Mouse (Mus musculus) forebrain, embryonic 15.5 days (tissue): ENCODE data around the gene Slc44a1. TPM values are rescaled to one million over a fixed set of nuclear protein-coding genes. Genes with fewer than 3 reads are reported as not detected.

Source experiments
- ATAC-seq: fragments of 200-750 bp; cut with Nextera tagmentation; replicated peaks from 2 replicates; pipeline ENCODE4 v1.8.0; 2017; ENCODE audit warnings: mild to moderate bottlenecking, moderate TSS enrichment, moderate library complexity
- H3K27ac ChIP-seq: fragments of 300-500 bp; sonication (generic); replicated peaks from 2 replicates; pipeline ENCODE4 v1.5.1; 2015; ENCODE audit warnings: mild to moderate bottlenecking, inconsistent platforms
- H3K27me3 ChIP-seq: fragments of 300-500 bp; sonication (generic); 2 replicates; pipeline ENCODE4 v1.6.1; 2015; ENCODE audit warnings: inconsistent platforms
- H3K36me3 ChIP-seq: fragments of 300-500 bp; sonication (generic); 2 replicates; pipeline ENCODE4 v1.6.1; 2015; ENCODE audit warnings: mild to moderate bottlenecking, inconsistent platforms
- H3K4me1 ChIP-seq: fragments of 300-500 bp; sonication (generic); 2 replicates; pipeline ENCODE4 v1.6.1; 2015; ENCODE audit warnings: inconsistent platforms
- H3K4me2 ChIP-seq: fragments of 300-500 bp; sonication (generic); replicated peaks from 2 replicates; pipeline ENCODE4 v1.6.1; 2015; ENCODE audit warnings: mild to moderate bottlenecking, inconsistent platforms
- H3K4me3 ChIP-seq: fragments of 300-500 bp; sonication (generic); 2 replicates; pipeline ENCODE4 v1.5.1; 2015; ENCODE audit warnings: mild to moderate bottlenecking, inconsistent platforms
- H3K9ac ChIP-seq: fragments of 300-500 bp; sonication (generic); replicated peaks from 2 replicates; pipeline ENCODE4 v1.6.1; 2015; ENCODE audit warnings: mild to moderate bottlenecking, inconsistent platforms
- H3K9me3 ChIP-seq: fragments of 300-500 bp; sonication (generic); 2 replicates; pipeline ENCODE4 v1.6.1; 2016; ENCODE audit warnings: inconsistent platforms
- WGBS: fragments of 180-500 bp; shearing (Covaris S2); methylation state at CpG from one replicate; pipeline ENCODE4 v1.1.7; 2015; ENCODE audit warnings: mixed read lengths; 5-methylcytosine and 5-hydroxymethylcytosine counted together
- polyA plus RNA-seq: library from polyadenylated mRNA; unstranded; fragments of >200 nt; fragmentation: Nextera tagmentation; extraction: Ambion mirVana; gene quantifications from 2 replicates; pipeline ENCODE4 v1.2.1, GENCODE M21; 2015

The Slc44a1 gene
- polyA plus RNA-seq, 1 experiment from 2014 or later: 15.8 TPM

DNA sequence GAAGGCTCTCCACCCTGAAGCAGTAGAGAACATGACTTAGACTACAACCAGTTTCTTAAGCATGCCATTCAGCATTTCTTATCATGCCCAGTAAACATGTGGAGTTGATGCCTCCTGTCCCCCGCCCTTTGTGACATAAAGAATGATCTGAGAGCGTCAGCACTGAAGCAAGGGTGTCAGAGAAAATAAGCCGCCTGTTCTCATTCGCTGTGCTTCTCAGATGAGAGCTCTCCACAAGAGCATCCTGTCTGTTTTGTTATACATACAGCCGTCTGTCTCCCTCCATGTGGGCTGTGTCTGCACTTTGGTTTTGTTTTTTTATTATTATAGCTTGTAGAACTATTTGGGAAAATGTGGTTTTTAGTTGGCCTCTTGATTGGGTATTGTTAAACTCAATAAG lies 124.4 kb downstream of the Slc44a1 start:
- no peak overlapping the region for H3K4me3 ChIP-seq
- H3K27ac ChIP-seq: no peak overlapping the region
- peaks cover 18% of the 10 kb centered on the region for H3K36me3 ChIP-seq
- WGBS: 82% methylated on average over 5 of the region's 5 CpGs
- H3K4me1 ChIP-seq: no peaks in the 10 kb centered on the region
- no peaks in the 10 kb centered on the region for H3K27me3 ChIP-seq
- H3K9ac ChIP-seq: no peak overlapping the region
- no peaks in the 10 kb centered on the region for H3K9me3 ChIP-seq
- no peak for ATAC-seq
- H3K4me2 ChIP-seq: no peak overlapping the region

DNA sequence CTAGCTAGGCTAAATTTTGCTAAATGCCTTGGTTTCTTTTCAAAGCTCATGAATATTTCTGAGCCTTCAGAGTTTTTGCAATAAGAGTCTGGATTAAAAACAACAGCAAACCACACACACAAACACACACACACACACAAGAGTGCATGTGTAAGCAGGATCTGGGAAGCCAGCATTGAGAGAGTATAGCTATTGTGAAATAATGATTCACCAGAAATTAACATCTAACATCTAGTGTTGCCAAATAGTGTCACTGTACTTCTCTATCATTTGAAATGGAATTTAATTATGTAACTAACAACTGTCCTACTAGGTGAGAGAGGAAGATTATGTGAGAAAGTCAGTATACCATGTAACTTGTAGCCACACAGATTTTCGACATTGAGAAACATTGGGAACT lies 126.9 kb downstream of the Slc44a1 start:
- peaks cover 8% of the 10 kb centered on the region; the same call in 1 of the 2 replicates for H3K36me3 ChIP-seq
- H3K27ac ChIP-seq: no peak overlapping the region
- H3K27me3 ChIP-seq: no peaks in the 10 kb centered on the region
- ATAC-seq: no peak
- H3K4me2 ChIP-seq: no peak overlapping the region
- H3K4me1 ChIP-seq: no peaks in the 10 kb centered on the region
- H3K9me3 ChIP-seq: no peaks in the 10 kb centered on the region
- H3K4me3 ChIP-seq: no peak overlapping the region
- 85% methylated on average over 1 of the region's 1 CpGs for WGBS
- H3K9ac ChIP-seq: no peak overlapping the region

DNA sequence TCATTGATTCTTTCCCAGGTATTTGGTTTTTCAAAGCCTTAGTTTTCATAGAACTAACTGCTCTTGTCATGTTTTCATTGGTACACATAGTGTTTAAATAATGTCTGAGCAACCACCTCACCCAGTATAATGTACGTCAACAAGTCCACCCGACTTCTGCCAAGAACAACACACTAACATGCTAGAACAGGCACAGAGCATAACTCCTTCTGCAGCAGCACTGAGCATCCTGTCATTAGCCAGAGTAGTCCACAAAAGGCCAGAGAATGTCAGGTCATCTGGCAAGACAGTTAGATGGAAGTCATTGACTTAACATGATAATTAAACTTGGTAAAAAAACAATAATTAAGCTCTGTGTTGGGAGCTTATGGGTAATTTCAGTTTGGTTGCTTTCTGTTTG lies 135.3 kb downstream of the Slc44a1 start:
- 86% methylated on average over 2 of the region's 2 CpGs for WGBS
- no peak overlapping the region for H3K27ac ChIP-seq

DNA sequence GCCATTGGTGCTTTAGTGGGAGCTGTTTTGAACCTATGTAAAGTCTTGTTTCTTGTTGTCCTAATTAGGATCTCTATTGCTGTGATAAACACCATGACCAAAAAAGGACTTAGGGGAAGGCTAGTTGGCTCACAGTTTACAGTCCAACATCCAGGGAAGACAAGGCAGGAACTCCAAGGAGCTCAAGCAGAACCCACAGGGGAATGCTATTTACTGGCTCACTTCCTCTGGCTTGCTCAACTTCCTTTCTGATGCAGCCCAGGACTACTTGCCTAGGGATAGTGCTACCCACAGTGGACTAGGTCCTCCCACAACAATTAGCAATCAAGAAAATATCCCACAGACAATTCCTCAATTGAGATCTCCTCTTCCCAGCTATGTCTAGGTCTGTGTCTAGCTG lies 147.5 kb downstream of the Slc44a1 start:
- H3K4me2 ChIP-seq: no peak overlapping the region
- no peaks in the 10 kb centered on the region for H3K36me3 ChIP-seq
- ATAC-seq: no peak
- no peak overlapping the region for H3K9ac ChIP-seq
- no peak overlapping the region for H3K27ac ChIP-seq
- no peaks in the 10 kb centered on the region for H3K27me3 ChIP-seq
- no peaks in the 10 kb centered on the region for H3K4me1 ChIP-seq
- no peak overlapping the region for H3K4me3 ChIP-seq
- H3K9me3 ChIP-seq: no peaks in the 10 kb centered on the region

More for the DNA sequence above, 135.3 kb downstream of the Slc44a1 start:
- no peak overlapping the region for H3K4me2 ChIP-seq
- H3K4me3 ChIP-seq: no peak overlapping the region
- no peaks in the 10 kb centered on the region for H3K36me3 ChIP-seq
- no peaks in the 10 kb centered on the region for H3K27me3 ChIP-seq
- H3K9me3 ChIP-seq: no peaks in the 10 kb centered on the region
- no peak overlapping the region for H3K9ac ChIP-seq
- no peaks in the 10 kb centered on the region for H3K4me1 ChIP-seq
- no peak for ATAC-seq

DNA sequence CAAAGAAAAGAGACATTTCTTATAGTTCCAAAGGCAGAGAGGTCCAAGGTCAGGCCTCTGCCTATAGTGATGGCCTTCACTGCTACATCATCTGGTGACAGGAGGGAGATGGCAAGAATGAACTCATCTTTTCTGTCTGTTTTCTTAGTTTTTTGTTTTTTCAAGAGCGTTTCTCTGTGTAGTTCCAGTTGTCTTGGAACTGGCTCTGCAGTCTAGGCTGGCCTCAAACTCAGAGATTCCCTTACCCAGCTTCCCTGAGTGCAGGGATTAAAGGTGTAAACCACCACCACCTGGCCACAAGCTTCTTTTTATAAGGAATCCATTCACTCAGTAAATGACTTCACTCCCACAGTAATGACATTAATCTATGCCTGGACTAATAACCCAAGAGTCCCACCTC lies 148.7 kb downstream of the Slc44a1 start:
- Histone ChIP-seq H3K4me2 (no peak overlapping the region), H3K9me3 (no peaks in the 10 kb centered on the region), H3K36me3 (no peaks in the 10 kb centered on the region), H3K4me1 (no peaks in the 10 kb centered on the region), H3K4me3 (no peak overlapping the region), H3K9ac (no peak overlapping the region), H3K27ac (no peak overlapping the region), H3K27me3 (no peaks in the 10 kb centered on the region)
- no peak for ATAC-seq
- WGBS: 87% methylated on average over 1 of the region's 1 CpGs

DNA sequence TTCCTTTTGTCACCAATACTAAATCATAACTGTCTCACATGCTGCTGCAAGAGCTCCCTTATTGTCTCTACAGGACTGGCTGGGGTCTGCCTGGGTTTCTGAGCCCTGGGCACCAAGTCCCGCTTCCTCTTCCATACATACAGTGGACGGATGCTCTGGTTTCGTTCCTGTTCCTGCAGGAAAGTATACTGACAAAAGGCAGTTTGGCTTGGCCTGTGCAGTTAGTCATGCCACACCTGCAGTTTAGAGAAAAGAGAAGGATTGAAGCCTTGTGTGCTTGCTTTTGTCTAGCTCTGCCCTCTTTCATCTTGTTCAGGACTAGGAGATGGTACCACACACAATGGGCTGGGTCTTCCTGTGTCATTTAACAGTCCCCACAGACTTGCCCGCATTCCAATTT lies 149.3 kb downstream of the Slc44a1 start:
- Histone ChIP-seq H3K36me3 (no peaks in the 10 kb centered on the region), H3K4me2 (no peak overlapping the region), H3K9me3 (no peaks in the 10 kb centered on the region), H3K4me3 (no peak overlapping the region), H3K9ac (no peak overlapping the region), H3K4me1 (no peaks in the 10 kb centered on the region), H3K27ac (no peak overlapping the region), H3K27me3 (no peaks in the 10 kb centered on the region)
- no peak for ATAC-seq
- 87% methylated on average over 4 of the region's 4 CpGs for WGBS

DNA sequence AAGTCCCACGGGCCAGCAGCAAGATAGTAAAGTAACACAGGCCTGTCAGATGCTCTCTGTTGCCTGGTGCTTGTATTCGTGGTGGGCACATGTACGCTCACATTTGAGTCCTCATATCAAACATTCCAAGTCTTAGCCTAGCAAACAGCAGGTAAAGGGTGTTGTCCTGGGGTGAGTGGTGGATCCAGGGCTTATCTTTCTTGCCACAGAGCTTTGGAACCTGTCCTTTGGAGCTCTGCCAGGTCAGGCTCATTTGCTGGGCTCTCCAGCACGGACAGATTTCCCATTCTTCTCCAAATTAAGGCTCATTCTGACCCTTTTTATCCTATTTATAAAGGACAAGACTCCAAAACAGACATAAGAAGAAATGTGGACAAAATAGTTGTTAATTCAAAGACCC lies 149.9 kb downstream of the Slc44a1 start:
- no peak overlapping the region for H3K27ac ChIP-seq
- H3K9me3 ChIP-seq: no peaks in the 10 kb centered on the region
- no peaks in the 10 kb centered on the region for H3K27me3 ChIP-seq
- no peak overlapping the region for H3K4me3 ChIP-seq
- H3K9ac ChIP-seq: no peak overlapping the region
- no peaks in the 10 kb centered on the region for H3K4me1 ChIP-seq
- no peak for ATAC-seq
- no peaks in the 10 kb centered on the region for H3K36me3 ChIP-seq
- H3K4me2 ChIP-seq: no peak overlapping the region
- 70% methylated on average over 4 of the region's 4 CpGs for WGBS

DNA sequence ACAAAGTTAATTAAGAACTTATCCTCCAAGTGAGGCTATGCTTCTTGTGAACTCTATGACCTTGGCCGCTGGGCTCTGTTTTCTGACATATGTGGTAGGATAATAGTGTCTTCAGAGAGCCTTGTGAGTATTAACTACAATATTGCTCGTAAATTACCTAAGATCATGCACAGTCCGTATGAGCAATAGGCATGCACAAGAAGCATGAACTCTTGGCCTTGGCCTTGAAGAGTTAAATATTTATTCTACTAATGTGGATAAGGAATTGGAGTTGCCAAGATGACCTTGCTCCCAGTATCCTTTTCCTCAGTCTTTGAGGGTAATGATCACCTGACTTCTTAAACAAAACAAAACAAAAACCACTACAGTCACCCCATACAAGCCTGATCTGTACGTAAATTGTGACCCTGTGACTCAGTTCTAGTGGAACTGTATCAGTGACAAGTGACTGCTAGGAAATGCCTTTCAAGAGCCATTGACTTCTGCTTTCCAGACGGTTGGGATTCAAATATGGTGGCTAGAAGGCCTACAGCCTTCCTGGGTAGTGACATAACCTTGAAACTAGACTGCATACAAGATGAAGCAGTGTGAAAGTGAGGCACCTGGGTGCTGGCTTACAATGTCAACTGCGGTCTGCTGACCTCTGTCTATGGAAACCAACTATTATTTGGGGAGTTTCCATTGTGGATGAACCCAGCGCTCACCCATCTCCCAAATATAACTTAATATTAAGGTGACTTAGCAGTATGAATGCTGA lies 150.7 kb downstream of the Slc44a1 start:
- no peaks in the 10 kb centered on the region for H3K36me3 ChIP-seq
- no peak overlapping the region for H3K4me2 ChIP-seq
- no peak overlapping the region for H3K27ac ChIP-seq
- no peaks in the 10 kb centered on the region for H3K27me3 ChIP-seq
- ATAC-seq: no peak
- no peak overlapping the region for H3K4me3 ChIP-seq
- no peak overlapping the region for H3K9ac ChIP-seq
- WGBS: 90% methylated on average over 7 of the region's 7 CpGs
- no peaks in the 10 kb centered on the region for H3K9me3 ChIP-seq
- peaks cover 4% of the 10 kb centered on the region; the same call in 1 of the 2 replicates for H3K4me1 ChIP-seq

DNA sequence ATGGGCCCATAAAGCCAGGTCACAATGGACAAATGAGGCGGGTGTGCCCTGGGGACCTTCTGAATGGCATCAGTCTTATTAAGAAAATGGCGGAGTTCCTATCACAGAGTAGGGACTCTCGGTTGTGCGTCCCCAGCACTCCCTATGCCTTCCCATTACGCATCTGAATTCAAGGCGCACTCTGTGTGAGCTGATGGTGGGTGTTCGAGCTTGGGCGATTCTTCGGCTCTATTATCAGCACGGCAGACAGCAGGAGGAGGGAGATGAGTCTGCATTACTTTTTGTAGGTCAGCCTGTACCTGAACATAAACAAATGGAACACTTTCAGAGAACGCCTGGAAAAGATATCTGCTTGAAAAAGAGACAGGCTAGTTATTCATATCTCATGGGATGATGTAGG lies 151.3 kb downstream of the Slc44a1 start:
- 90% methylated on average over 11 of the region's 11 CpGs for whole genome bisulfite sequencing
- Histone ChIP-seq H3K27ac (no peak overlapping the region), H3K9ac (no peak overlapping the region), H3K4me2 (no peak overlapping the region), H3K9me3 (no peaks in the 10 kb centered on the region), H3K36me3 (no peaks in the 10 kb centered on the region), H3K27me3 (no peaks in the 10 kb centered on the region), H3K4me1 (peaks cover 7% of the 10 kb centered on the region; the same call in 1 of the 2 replicates), H3K4me3 (no peak overlapping the region)
- ATAC-seq: no peak

DNA sequence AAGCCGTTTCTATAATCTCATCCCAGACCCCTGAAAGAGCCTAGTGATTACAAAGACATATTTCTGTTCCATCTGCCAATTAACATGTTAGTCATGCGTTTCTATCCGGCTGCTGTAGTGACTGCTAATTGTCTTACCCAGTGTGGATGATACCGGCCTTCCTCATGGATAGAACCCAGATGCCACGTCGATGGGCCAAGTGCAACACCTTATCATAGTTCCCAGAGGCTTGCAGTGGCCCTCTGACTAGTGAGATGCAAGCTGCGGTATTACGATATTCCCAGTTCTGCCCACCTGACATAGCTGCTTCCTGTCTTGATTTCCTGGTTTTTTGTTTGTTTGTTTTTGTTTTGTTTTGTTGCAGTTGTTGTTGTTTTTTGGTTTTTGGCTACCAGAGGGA lies 151.7 kb downstream of the Slc44a1 start:
- peaks cover 7% of the 10 kb centered on the region; the same call in 1 of the 2 replicates for H3K4me1 ChIP-seq
- H3K36me3 ChIP-seq: no peaks in the 10 kb centered on the region
- ATAC-seq: no peak
- WGBS: 71% methylated on average over 8 of the region's 8 CpGs
- H3K4me2 ChIP-seq: no peak overlapping the region
- H3K27me3 ChIP-seq: no peaks in the 10 kb centered on the region
- no peaks in the 10 kb centered on the region for H3K9me3 ChIP-seq
- H3K4me3 ChIP-seq: no peak overlapping the region
- no peak overlapping the region for H3K9ac ChIP-seq
- no peak overlapping the region for H3K27ac ChIP-seq

DNA sequence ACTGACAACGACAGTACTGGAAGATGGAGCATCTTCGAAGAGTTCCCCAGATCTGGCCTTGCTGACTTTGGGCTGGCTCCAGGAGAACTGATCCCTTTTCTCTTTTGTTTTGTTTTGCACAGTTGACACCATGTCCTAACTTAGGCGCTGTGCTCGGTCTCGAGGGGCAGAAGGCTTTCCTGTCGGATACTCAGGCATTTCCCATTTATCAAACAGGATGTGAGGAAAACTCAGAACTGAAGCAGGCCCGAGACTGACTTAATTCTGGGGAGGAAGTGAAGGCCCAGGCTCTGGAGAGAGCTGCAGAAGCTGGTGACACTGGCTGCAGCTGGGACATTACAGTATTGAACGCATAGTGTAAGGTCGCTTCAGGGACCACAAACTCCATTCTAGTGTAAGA lies 152.2 kb downstream of the Slc44a1 start:
- H3K9me3 ChIP-seq: no peaks in the 10 kb centered on the region
- no peak overlapping the region for H3K9ac ChIP-seq
- H3K36me3 ChIP-seq: no peaks in the 10 kb centered on the region
- WGBS: 84% methylated on average over 9 of the region's 9 CpGs
- no peak overlapping the region for H3K4me2 ChIP-seq
- H3K27ac ChIP-seq: no peak overlapping the region
- ATAC-seq: no peak
- peaks cover 7% of the 10 kb centered on the region; the same call in 1 of the 2 replicates for H3K4me1 ChIP-seq
- H3K27me3 ChIP-seq: no peaks in the 10 kb centered on the region
- no peak overlapping the region for H3K4me3 ChIP-seq

DNA sequence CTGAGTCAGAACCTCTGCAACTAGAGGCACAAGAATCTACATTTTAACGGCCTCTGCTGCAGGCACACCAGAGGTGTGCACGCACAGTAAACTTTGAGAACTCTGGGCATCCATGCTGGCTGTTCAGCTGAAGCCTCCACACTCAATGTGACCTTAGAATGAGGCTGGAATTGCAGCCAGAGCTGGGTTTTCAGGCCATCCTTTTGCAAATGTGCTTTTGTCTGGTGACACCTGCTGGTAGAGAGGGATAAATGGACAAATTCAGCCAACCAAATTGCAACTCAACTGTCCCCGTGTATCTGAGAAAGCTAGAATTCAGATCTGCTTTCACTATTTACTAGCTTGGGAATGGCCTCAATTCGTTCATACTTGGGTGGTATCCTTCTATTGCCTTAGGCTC lies 154.0 kb downstream of the Slc44a1 start:
- no peak overlapping the region for H3K27ac ChIP-seq
- no peaks in the 10 kb centered on the region for H3K36me3 ChIP-seq
- H3K4me1 ChIP-seq: peaks cover 7% of the 10 kb centered on the region; the same call in 1 of the 2 replicates
- H3K9ac ChIP-seq: no peak overlapping the region
- H3K27me3 ChIP-seq: no peaks in the 10 kb centered on the region
- no peak overlapping the region for H3K4me2 ChIP-seq
- WGBS: 40% methylated on average over 4 of the region's 4 CpGs
- peak; percentile 59 for ATAC-seq
- H3K4me3 ChIP-seq: no peak overlapping the region
- no peaks in the 10 kb centered on the region for H3K9me3 ChIP-seq
